Mouse (Mus musculus): ENCODE measurements around the gene Fhl4.

Fhl4 gene

DNA sequence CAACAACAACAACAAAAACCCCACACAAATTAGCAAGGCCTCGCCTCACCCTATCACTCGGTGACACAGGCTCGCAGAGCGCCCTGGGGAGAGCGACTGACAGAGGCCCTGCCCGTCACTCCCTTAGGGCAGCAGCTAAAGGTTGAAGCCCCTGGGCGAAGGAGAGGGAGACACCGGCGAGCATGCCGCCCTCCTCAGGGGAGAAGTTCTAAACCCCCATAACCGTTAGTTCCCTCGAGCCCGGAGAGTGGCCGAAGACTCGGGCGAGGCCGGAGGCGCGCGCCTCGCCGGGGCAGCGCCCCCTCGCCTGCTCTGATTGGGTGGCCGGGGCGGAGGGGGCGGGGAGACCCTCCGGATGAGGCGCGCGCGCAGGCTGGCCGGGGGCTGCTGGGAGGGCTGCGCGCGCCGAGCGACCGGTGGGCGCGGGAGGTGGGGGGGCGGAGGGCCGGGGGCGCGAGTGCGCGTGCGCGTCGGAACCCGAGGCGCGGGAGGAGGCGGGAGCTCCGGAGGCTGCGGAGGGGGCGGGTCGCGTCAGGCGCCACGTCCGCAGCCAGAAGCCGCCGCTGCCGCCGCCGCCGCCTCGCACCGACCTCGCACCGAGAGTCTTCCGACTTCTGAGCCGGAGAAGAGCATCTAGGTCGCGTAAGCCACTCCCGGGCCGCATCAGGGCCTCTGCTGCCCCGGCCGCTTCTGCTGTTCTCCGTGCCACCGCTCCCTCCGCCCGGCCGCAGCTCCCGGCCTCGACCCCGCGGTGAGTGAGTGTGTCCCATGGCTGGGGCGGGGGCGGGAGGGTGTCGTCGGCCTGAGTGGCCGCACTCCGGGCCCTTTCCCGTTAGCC lies at the start of gene Fhl4, which contains the start of gene Tmem263:
Fhl4 (minus strand) TSS at position 249 of the 838 bp plus-strand sequence.
Tmem263 (plus strand) TSS at position 381 of the 838 bp plus-strand sequence.
- peak; percentile 80 to 87 for DNase-seq (ENCODE audit: low spot score in 2 of 2)

- DNase-seq (ENCODE audit: low spot score in 2 of 2) = no peak
Measured at GRCm38 (mm10) chr10:85149226-85149625, 46.9 kb upstream of the Fhl4 start.

GRCm38 (mm10) chr10:85146282-85146681 lies 44.0 kb upstream of the Fhl4 start:
- DNase-seq (ENCODE audit: low spot score in 2 of 2) = no peak

DNA sequence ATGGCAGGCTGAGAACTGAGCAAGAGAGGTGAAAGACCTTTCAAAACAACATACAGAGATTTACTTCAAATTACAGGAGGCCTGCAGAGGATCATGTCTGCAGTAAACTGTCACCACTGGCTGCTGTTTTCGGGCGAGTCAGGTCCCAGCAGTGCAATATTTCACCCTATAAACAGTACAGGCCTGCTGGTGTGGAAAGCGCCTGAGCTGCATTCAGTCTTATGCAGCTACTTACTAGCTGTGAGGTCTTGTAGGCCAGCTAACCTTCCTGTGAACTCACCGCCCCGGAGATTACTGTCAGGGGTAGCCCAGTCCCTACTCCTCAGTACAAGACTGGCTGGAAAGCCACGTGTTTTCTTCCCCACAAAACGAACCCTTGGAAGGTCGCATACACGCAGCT lies 39.2 kb upstream of the Fhl4 start:
- no peak for DNase-seq (ENCODE audit: low spot score in 2 of 2)

- DNase-seq (ENCODE audit: low spot score in 2 of 2) = no peak
Measured at GRCm38 (mm10) chr10:85136573-85136972, 34.3 kb upstream of the Fhl4 start.

- DNase-seq (ENCODE audit: low spot score in 2 of 2) = no peak
Measured at GRCm38 (mm10) chr10:85128453-85128852, 26.2 kb upstream of the Fhl4 start.

GRCm38 (mm10) chr10:85127395-85128287 lies 25.3 kb upstream of the Fhl4 start, which contains the start of gene Mterf2:
Gene Mterf2 (minus strand): TSS chr10:85128027.
- DNase-seq (ENCODE audit: low spot score in 2 of 2) = peak; percentile 96

GRCm38 (mm10) chr10:85125184-85125583 lies 22.9 kb upstream of the Fhl4 start:
- DNase-seq (ENCODE audit: low spot score in 2 of 2) = no peak

DNA sequence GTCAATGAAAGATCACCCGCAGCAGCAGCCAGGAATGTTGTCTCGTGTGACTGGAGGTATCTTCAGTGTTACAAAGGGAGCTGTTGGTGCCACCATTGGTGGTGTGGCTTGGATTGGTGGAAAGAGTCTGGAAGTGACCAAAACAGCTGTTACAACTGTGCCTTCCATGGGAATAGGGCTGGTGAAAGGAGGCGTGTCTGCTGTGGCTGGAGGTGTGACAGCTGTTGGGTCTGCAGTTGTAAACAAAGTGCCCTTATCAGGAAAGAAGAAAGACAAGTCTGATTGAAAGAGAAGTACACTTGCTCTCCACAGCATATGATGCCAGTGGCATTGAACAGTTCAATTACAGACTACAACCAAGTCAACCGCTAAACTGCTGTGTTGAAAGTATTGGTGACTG lies 12.1 kb upstream of the Fhl4 start:
- no peak for DNase-seq (ENCODE audit: low spot score in 2 of 2)

DNA sequence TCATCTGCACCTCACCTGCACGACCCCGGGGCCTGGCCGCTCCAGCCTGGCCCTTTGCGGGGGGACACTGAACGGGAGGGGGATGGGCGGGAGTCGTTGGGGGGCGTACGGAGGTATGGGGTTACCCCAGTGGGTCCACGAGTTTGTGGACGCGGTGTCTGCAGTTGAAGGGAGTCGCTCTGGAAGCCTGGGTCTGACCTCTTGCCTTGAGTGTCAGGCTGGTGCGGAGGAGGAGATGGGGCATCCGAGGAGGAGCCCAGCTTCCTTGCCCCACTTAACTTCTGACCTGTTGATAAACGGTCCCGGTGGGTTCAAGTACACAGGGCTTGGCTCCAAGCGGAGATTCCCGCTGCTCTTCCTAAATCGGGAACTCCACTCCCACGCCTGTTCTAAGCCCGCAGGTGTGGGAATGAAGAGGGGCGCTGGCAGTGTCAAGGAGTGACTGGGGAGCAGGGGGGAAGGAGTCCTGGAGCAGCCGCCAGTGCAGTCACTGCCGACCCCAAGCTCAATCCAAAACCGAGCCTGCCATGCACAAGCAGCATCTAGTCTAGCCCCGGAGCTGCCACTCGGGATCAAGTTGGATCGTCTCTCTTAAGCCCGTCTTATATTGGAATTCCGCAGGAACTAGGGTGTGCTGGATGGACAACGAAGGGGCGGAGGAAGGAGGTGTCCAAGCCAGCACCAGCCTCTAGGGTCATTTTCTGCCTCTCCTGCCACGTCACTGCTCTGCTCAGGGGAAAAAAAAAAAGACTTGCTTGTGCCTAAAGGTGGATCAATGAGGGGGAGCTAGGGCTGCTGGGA lies 990 bp upstream of the Fhl4 start:
- peak; percentile 17 to 23 for DNase-seq (ENCODE audit: low spot score in 2 of 2)

GRCm38 (mm10) chr10:85101841-85102240 lies 454 bp downstream of the Fhl4 start:
- peak in 1 of 2 experiments; percentile 19 for DNase-seq (ENCODE audit: low spot score in 2 of 2)

DNA sequence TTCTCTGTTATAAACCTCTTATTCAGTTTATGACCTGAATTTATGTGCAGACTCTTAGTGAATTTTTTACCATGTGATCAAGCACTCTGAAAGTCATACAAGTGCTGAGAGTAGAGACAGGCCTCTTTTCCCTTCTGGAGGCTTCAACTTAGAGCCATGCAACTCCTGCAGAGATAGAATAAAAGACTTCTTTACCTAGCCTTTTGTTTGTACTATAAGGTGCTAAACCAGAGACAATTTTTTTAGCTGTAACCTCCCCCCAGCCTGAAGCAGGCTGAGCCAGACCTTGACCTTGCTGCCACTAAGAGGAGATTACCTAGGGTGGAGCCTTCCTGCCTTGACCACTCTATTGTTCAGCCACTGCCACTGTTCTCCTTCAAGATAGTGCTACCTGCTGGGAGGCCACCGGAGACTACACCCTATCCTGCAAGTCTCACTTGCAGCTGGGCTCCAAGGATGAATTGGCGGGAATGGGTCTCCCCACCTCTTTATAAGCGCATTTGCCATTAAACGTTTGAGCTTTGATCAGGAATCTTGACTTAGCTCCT lies 30.6 kb downstream of the Fhl4 start:
- DNase-seq (ENCODE audit: low spot score in 2 of 2) = no peak

DNA sequence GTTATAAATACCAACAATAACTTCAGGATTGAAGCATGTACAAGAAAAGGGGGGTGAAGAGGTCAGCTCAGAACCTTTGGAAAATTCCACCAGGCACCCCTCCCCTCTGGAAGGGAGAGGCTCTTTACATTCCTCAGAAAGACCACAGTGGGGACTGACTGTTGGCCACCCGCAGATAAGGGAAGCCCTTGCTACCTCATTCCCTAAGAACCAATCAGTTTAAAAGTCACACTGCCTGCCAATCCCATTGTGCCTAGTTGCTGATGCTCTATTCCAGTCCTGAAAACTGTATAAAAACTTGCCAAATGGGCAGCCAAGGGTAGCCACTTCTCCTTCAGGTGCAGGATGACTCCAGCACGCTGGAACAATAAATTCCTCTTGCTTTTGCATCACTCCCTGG lies 47.4 kb downstream of the Fhl4 start:
- DNase-seq (ENCODE audit: low spot score in 2 of 2) = no peak

GRCm38 (mm10) chr10:85052451-85052850 lies 49.8 kb downstream of the Fhl4 start:
- DNase-seq (ENCODE audit: low spot score in 2 of 2) = no peak

GRCm38 (mm10) chr10:85050668-85051208 lies 51.6 kb downstream of the Fhl4 start:
- no peak for DNase-seq (ENCODE audit: low spot score in 2 of 2)

- no peak for DNase-seq (ENCODE audit: low spot score in 2 of 2)
Measured at GRCm38 (mm10) chr10:85048008-85048407, 54.3 kb downstream of the Fhl4 start.

- peak in 1 of 2 experiments; percentile 10 for DNase-seq (ENCODE audit: low spot score in 2 of 2)
Measured at GRCm38 (mm10) chr10:85046585-85046984, 55.7 kb downstream of the Fhl4 start.
